Mouse (Mus musculus) kidney, embryonic 14.5 days (tissue): ENCODE measurements around the gene Elmo3. TPM values are rescaled to one million over a fixed set of nuclear protein-coding genes. Genes with fewer than 3 reads are reported as not detected.
A peak's percentile ranks its signal among the peaks of the same experiment; 100 is the strongest.

ENCODE experiments used
- ATAC-seq: fragments of 200-750 bp; cut with Nextera tagmentation; 2 replicates; pipeline ENCODE4 v1.8.0; 2017; ENCODE audit warnings: moderate number of reproducible peaks, mild to moderate bottlenecking, moderate TSS enrichment, moderate library complexity; ENCODE audit not compliant: low FRiP score, low TSS enrichment
- H3K27ac ChIP-seq: fragments of 300-500 bp; sonication (generic); 2 replicates; pipeline ENCODE4 v1.5.1; 2014; ENCODE audit warnings: low read depth, mild to moderate bottlenecking, low read length, moderate library complexity, mixed read lengths
- H3K27me3 ChIP-seq: fragments of 300-500 bp; sonication (generic); 2 replicates; pipeline ENCODE4 v1.6.1; 2014; ENCODE audit warnings: mild to moderate bottlenecking, low read length; ENCODE audit not compliant: control insufficient read depth, insufficient read depth
- H3K36me3 ChIP-seq: fragments of 300-500 bp; sonication (generic); 2 replicates; pipeline ENCODE4 v1.6.1; 2014; ENCODE audit warnings: low read length, mixed read lengths; ENCODE audit not compliant: control insufficient read depth, insufficient read depth
- H3K4me1 ChIP-seq: fragments of 300-500 bp; sonication (generic); 2 replicates; pipeline ENCODE4 v1.6.1; 2014; ENCODE audit warnings: low read length, mixed read lengths; ENCODE audit not compliant: control insufficient read depth, insufficient read depth
- H3K4me2 ChIP-seq: fragments of 300-500 bp; sonication (generic); replicated peaks from 2 replicates; pipeline ENCODE4 v1.6.1; 2014; ENCODE audit warnings: low read depth, mild to moderate bottlenecking, low read length
- H3K4me3 ChIP-seq: fragments of 300-500 bp; sonication (generic); 2 replicates; pipeline ENCODE4 v1.5.1; 2014; ENCODE audit warnings: mild to moderate bottlenecking, low read length
- H3K9ac ChIP-seq: fragments of 300-500 bp; sonication (generic); 2 replicates; pipeline ENCODE4 v1.6.1; 2014; ENCODE audit warnings: low read depth, mild to moderate bottlenecking, low read length, moderate library complexity
- H3K9me3 ChIP-seq: fragments of 300-500 bp; sonication (generic); 2 replicates; pipeline ENCODE4 v1.6.1; 2016; ENCODE audit warnings: low read length; ENCODE audit not compliant: control insufficient read depth
- WGBS: fragments of 180-500 bp; shearing (Covaris S2); extraction: QIAGEN DNeasy Blood & Tissue Kit; methylation state at CpG from one replicate; pipeline ENCODE4 v1.1.7; 2014; 5-methylcytosine and 5-hydroxymethylcytosine counted together
- polyA plus RNA-seq: library from polyadenylated mRNA; unstranded; fragments of >200 nt; fragmentation: Nextera tagmentation; extraction: Ambion mirVana; gene quantifications from 2 replicates; pipeline ENCODE4 v1.2.1, GENCODE M21; 2014

Gene Elmo3
- polyA plus RNA-seq, 1 experiment from 2014 or later: 9.4 TPM

GRCm38 (mm10) chr8:105339886-105340635 lies 34.7 kb downstream of the Elmo3 start:
- H3K36me3 ChIP-seq: peaks cover 35% of the 10 kb centered on the region
- H3K27ac ChIP-seq: no peak overlapping the region
- no peak overlapping the region for H3K9ac ChIP-seq
- H3K9me3 ChIP-seq: no peaks in the 10 kb centered on the region
- 76% methylated on average over 6 of the region's 6 CpGs for WGBS
- no peaks in the 10 kb centered on the region for H3K27me3 ChIP-seq
- peaks cover 15% of the 10 kb centered on the region; the same call in 1 of the 2 replicates for H3K4me1 ChIP-seq
- no peak; the same call in 1 of the 2 replicates for ATAC-seq
- H3K4me2 ChIP-seq: no peak overlapping the region
- H3K4me3 ChIP-seq: no peak overlapping the region

GRCm38 (mm10) chr8:105341399-105341798 lies 36.0 kb downstream of the Elmo3 start:
- Histone ChIP-seq H3K36me3 (peaks cover 22% of the 10 kb centered on the region), H3K27me3 (no peaks in the 10 kb centered on the region), H3K27ac (peak overlapping the region; percentile 55; the same call in 1 of the 2 replicates), H3K9ac (no peak overlapping the region), H3K9me3 (no peaks in the 10 kb centered on the region), H3K4me3 (no peak overlapping the region), H3K4me2 (no peak overlapping the region), H3K4me1 (peaks cover 27% of the 10 kb centered on the region)
- 49% methylated on average over 8 of the region's 8 CpGs for WGBS
- no peak for ATAC-seq

GRCm38 (mm10) chr8:105342768-105343167 lies 37.4 kb downstream of the Elmo3 start:
- Histone ChIP-seq H3K9ac (no peak overlapping the region), H3K9me3 (no peaks in the 10 kb centered on the region), H3K36me3 (peaks cover 8% of the 10 kb centered on the region; the same call in 1 of the 2 replicates), H3K27me3 (no peaks in the 10 kb centered on the region), H3K4me3 (no peak overlapping the region), H3K27ac (no peak overlapping the region), H3K4me2 (no peak overlapping the region), H3K4me1 (peaks cover 31% of the 10 kb centered on the region)
- WGBS: 83% methylated on average over 4 of the region's 4 CpGs
- no peak for ATAC-seq

- Histone ChIP-seq H3K27ac (no peak overlapping the region), H3K4me3 (no peak overlapping the region), H3K4me2 (no peak overlapping the region), H3K9ac (no peak overlapping the region), H3K36me3 (no peaks in the 10 kb centered on the region), H3K27me3 (no peaks in the 10 kb centered on the region), H3K4me1 (peaks cover 37% of the 10 kb centered on the region), H3K9me3 (no peaks in the 10 kb centered on the region)
- no peak for ATAC-seq
- 70% methylated on average over 8 of the region's 8 CpGs for WGBS
Measured at GRCm38 (mm10) chr8:105343791-105344574, 38.6 kb downstream of the Elmo3 start.

GRCm38 (mm10) chr8:105345061-105345975 lies 39.9 kb downstream of the Elmo3 start:
- Histone ChIP-seq H3K27me3 (no peaks in the 10 kb centered on the region), H3K9ac (no peak overlapping the region; the same call in 1 of the 2 replicates), H3K9me3 (no peaks in the 10 kb centered on the region), H3K36me3 (no peaks in the 10 kb centered on the region), H3K4me1 (peaks cover 37% of the 10 kb centered on the region), H3K4me2 (peak overlapping the region; percentile 92), H3K27ac (no peak overlapping the region; the same call in 1 of the 2 replicates), H3K4me3 (peak overlapping the region; percentile 3; the same call in 1 of the 2 replicates)
- WGBS: 41% methylated on average over 7 of the region's 7 CpGs
- no peak for ATAC-seq

- Histone ChIP-seq H3K9me3 (no peaks in the 10 kb centered on the region), H3K36me3 (no peaks in the 10 kb centered on the region), H3K4me2 (peak overlapping the region; percentile 92), H3K4me1 (peaks cover 27% of the 10 kb centered on the region), H3K4me3 (peak overlapping the region; percentile 79), H3K27me3 (no peaks in the 10 kb centered on the region), H3K9ac (peak overlapping the region; percentile 74), H3K27ac (peak overlapping the region; percentile 84)
- peak; percentile 41 for ATAC-seq
- 1% methylated on average over 28 of the region's 34 CpGs for WGBS
Measured at GRCm38 (mm10) chr8:105346611-105347427, 41.4 kb downstream of the Elmo3 start.

- Histone ChIP-seq H3K4me2 (peak within 1 kb of the TSS; percentile 92), H3K4me1 (peaks cover 27% of the 10 kb centered on the region), H3K9ac (peak within 1 kb of the TSS; percentile 74), H3K27me3 (no peaks in the 10 kb centered on the region), H3K9me3 (no peaks in the 10 kb centered on the region), H3K4me3 (peak within 1 kb of the TSS; percentile 79), H3K27ac (peak within 1 kb of the TSS; percentile 84), H3K36me3 (no peaks in the 10 kb centered on the region)
- under 1% methylated on average over 53 of the region's 53 CpGs for WGBS
- ATAC-seq: peak; percentile 91
Measured at GRCm38 (mm10) chr8:105347428-105348221, 42.2 kb downstream of the Elmo3 start, which contains the start of gene Fhod1. TSS of gene Fhod1 (minus strand) at chr8:105347953.
